ENCODE assay signal across 9 mouse cellular contexts in the genomic region with DNA sequence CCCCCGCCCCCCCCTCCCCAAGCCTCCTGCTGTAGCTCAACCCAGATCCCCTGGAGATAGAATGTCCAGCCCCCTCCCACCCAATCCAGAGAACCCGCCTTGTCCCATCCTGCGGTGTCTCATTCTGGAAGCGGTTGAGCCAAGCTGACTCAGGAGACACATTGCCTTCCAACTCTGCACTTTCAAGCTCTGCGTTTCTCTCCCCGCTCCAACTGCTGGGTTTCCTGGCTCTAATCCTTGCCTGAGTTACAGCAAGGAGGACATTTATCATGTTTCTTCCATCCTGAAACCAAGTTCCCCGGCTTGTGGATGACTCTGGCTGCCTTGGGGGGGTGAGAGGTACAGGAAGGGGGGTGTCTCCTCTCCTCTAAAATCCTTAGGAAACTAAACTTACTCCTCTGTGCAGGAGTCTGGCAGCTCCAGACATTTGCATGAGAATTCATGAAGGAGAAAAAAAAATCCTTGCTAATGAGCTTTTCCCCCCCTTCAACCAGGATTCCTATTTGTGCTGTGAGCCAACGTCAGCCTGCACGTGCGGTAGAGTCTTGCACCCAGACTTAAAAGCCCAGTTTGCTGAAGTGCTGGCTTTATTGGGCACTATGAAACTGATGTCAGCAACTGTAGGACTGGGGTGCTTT. TPM values are rescaled to one million over a fixed set of nuclear protein-coding genes. Genes with fewer than 3 reads are reported as not detected.
DNase-seq lines count a peak whose midpoint lies in the region; ATAC-seq and TF ChIP-seq lines count a peak whose summit lies in the region.
"Had no signal": no experiment of that assay in that cellular context is flagged by ENCODE, and none has a peak within 500 bp of the region (broad histone marks: within the 10 kb centered on the region; RNA-seq: fewer than 3 reads in every experiment).

No protein-coding gene starts in this region.

- no peak overlapping the region for H3K4me3 ChIP-seq in intestine, embryonic 15.5 days (replicated peaks)
- H3K4me3 ChIP-seq in stomach, postnatal 0 days (ENCODE audit: low read depth, low read length), result no peak overlapping the region
- no peak overlapping the region for H3K4me3 ChIP-seq in cerebellum, adult 2 months (replicated peaks; ENCODE audit: insufficient read depth, low read depth, low read length)

- WGBS in intestine, embryonic 15.5 days, result 18% methylated on average over 10 of the region's 10 CpGs
- WGBS in stomach, postnatal 0 days, result 19% methylated on average over 9 of the region's 10 CpGs
- 4% methylated on average over 10 of the region's 10 CpGs for WGBS in cerebellum, adult 2 months

- no peak for TF ChIP-seq CTCF in stomach, postnatal 0 days (IDR thresholded peaks at IDR 0.05; ENCODE audit: low read depth)
- no peak for TF ChIP-seq CTCF in cerebellum, adult 2 months (IDR thresholded peaks at IDR 0.05; ENCODE audit: borderline replicate concordance, insufficient read depth, low read depth, low read length)

- TF ChIP-seq POLR2A in cerebellum, adult 2 months (IDR thresholded peaks at IDR 0.05; ENCODE audit: borderline replicate concordance, insufficient read depth, low read length), result no peak

- peaks cover 13% of the 10 kb centered on the region for H3K4me1 ChIP-seq in intestine, embryonic 15.5 days (replicated peaks)
- H3K4me1 ChIP-seq in stomach, postnatal 0 days (replicated peaks; ENCODE audit: control insufficient read depth, insufficient read depth), result 0 out of 2 replicates have a peak, but pooled peaks cover 3% of the 10 kb centered on the region
- no peaks in the 10 kb centered on the region; the same call in 1 of the 2 replicates for H3K4me1 ChIP-seq in cerebellum, adult 2 months (ENCODE audit: control insufficient read depth, insufficient read depth, low read length)

- H3K4me2 ChIP-seq in intestine, embryonic 15.5 days (replicated peaks), result 0 out of 2 replicates have a peak overlapping the region, but pooled peaks have one; percentile 11
- H3K4me2 ChIP-seq in stomach, postnatal 0 days (replicated peaks; ENCODE audit: low read depth), result 0 out of 2 replicates have a peak overlapping the region, but pooled peaks have one; percentile 8

- H3K27ac ChIP-seq in intestine, embryonic 15.5 days, result peak overlapping the region; percentile 13; the same call in 1 of the 2 replicates
- no peak overlapping the region for H3K27ac ChIP-seq in stomach, postnatal 0 days (replicated peaks)
- no peak overlapping the region for H3K27ac ChIP-seq in cerebellum, adult 2 months (ENCODE audit: insufficient read depth, low read length)

- TF ChIP-seq EP300 in stomach, postnatal 0 days (optimal IDR thresholded peaks at IDR 0.05), result no peak

- no peaks in the 10 kb centered on the region for H3K9me3 ChIP-seq in intestine, embryonic 15.5 days
- no peaks in the 10 kb centered on the region for H3K9me3 ChIP-seq in stomach, postnatal 0 days (ENCODE audit: control insufficient read depth, low read length)

- DNase-seq in embryo, embryonic 10 days (ENCODE audit: low spot score), result peak; percentile 48
- no peak for DNase-seq in embryo, embryonic 9.5 days (ENCODE audit: extremely low spot score)
- peak; percentile 17 for DNase-seq in retina, postnatal 1 day
- DNase-seq in retina, embryonic 14.5 days (ENCODE audit: low spot score), result no peak
- DNase-seq in stomach, postnatal 0 days (ENCODE audit: low spot score), result no peak
- DNase-seq in ovary, adult 18-20 months (ENCODE audit: low spot score), result no peak
- DNase-seq in cerebellum, adult 2 months, result no peak
- DNase-seq: liver, postnatal 0 days had no signal

- H3K27me3 ChIP-seq in intestine, embryonic 15.5 days (replicated peaks), result no peaks in the 10 kb centered on the region
- H3K27me3 ChIP-seq in stomach, postnatal 0 days (ENCODE audit: control insufficient read depth, insufficient read depth, low read length), result no peaks in the 10 kb centered on the region
- H3K27me3 ChIP-seq in cerebellum, adult 2 months (ENCODE audit: control insufficient read depth, insufficient read depth, low read length), result no peaks in the 10 kb centered on the region

- peak; percentile 44 for ATAC-seq in intestine, embryonic 15.5 days
- peak; percentile 31; the same call in 1 of the 2 replicates for ATAC-seq in stomach, postnatal 0 days (ENCODE audit: low FRiP score, low TSS enrichment)
- ATAC-seq: liver, postnatal 0 days had no signal

- H3K9ac ChIP-seq in intestine, embryonic 15.5 days, result no peak overlapping the region
- no peak overlapping the region for H3K9ac ChIP-seq in stomach, postnatal 0 days (ENCODE audit: low read length)
- H3K9ac ChIP-seq: liver, postnatal 0 days had no signal

- no peaks in the 10 kb centered on the region for H3K36me3 ChIP-seq in intestine, embryonic 15.5 days
- no peaks in the 10 kb centered on the region for H3K36me3 ChIP-seq in stomach, postnatal 0 days (ENCODE audit: control insufficient read depth, insufficient read depth, low read length)

RNA-seq across cellular contexts. Expression of gene Hacd2, which starts 21.2 kb away (rescaled TPM):
- 92.3 and 112 TPM in 2 replicates for polyA plus RNA-seq in intestine, embryonic 15.5 days (2015; fragmentation: Nextera tagmentation; extraction: Ambion mirVana)
- 99.6 and 107 TPM in 2 replicates for polyA plus RNA-seq in stomach, postnatal 0 days (2015; fragmentation: Nextera tagmentation; extraction: Ambion mirVana)
- polyA plus RNA-seq in cerebellum, adult 2 months (2012; rRNA removed), result 33.1 and 37.8 TPM in 2 replicates

Comparison
In these comparisons a context has a peak if more than half of its experiments do, and no peak if none do; other contexts are left out.
1. DNase-seq: peak in embryo, embryonic 10 days (single experiment) and retina, postnatal 1 day (single experiment); none in embryo, embryonic 9.5 days (single experiment), retina, embryonic 14.5 days (single experiment), stomach, postnatal 0 days (single experiment), ovary, adult 18-20 months (single experiment) and cerebellum, adult 2 months (0 of 2).